Mouse (Mus musculus): ENCODE results near the gene Gpatch1.
"Not testable (repeated sequence)": the region's sequence is repeated elsewhere in the genome, so short reads cannot be mapped to it uniquely, and the experiment has no call there.

Gene Gpatch1

DNA sequence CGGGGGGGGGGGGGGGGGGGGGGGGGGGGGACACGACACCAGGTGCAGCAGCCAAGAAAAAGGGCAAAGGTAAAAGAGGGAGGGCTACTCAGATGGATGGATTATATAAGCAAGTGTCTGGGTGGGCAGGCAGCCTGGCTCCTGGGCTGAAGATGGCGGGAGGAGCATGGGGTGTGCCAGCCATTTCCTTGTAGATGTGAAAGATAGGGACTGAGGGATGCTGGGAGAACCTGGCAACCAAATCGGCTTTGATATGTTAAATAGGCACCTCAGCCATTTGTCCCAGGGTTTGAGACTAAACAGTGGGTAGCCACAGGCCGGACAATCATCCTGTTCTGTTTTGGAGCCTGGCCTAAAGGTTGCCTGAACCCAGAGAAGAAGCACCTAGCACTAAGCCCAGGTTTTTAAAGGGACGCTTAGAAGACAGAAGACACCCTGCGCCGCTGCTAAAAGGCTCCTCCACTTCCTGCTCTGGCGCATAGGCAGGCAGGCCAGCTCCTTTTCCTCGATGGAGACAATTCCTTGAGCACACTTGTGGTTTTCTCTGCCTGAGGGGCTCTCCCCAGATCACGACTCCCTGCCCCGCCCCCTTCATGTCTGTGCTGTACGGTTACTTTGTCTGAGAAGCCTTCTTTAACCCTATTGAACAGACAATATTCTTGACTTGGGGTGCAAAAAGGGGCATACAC is 4.6 kb upstream of the Gpatch1 start:
- no peak for DNase-seq (ENCODE audit: low spot score)

DNA sequence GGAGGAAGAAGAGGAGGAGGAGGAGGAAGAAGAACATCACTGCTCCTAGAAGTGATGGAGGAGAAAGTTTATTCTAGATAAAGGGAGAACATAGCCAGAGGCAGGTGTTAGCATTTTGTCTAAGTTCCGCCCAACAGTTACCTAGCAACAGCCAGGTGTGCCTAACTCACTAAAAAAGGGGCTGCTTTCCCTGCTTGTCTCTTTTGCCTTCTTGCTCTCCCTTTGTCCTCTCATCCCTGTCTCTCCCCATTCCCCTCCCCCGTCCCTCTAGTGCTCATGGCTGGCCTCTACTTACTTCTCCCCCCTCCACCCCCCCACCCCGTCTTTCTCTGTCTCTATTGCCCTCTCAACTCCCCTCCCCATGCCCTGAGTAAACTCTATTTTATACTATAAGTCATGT is 3.9 kb upstream of the Gpatch1 start:
- DNase-seq (ENCODE audit: low spot score) = no peak

GRCm38 (mm10) chr7:35319755-35320154 is 1.5 kb upstream of the Gpatch1 start:
- DNase-seq (ENCODE audit: low spot score) = no peak

DNA sequence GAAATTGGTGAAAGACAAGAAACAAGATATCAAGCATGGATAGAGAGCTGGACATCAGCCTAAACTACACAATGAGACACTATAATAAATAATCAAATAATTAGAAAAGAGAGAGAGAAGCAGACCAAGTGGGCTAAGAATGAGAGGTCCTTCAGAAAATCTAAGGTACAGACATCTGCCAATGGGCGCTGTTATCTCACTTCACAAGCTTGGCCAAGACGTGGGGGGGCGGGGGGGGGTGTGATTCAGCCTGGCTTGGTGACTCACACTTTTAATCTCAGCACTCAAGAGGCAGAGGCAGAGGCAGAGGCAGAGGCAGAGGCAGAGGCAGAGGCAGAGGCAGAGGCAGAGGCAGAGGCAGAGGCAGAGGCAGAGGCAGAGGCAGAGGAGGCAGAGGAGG is 981 bp upstream of the Gpatch1 start:
- DNase-seq (ENCODE audit: low spot score) = not testable (repeated sequence)

GRCm38 (mm10) chr7:35314156-35314555 is 4.1 kb downstream of the Gpatch1 start:
- no peak for DNase-seq (ENCODE audit: low spot score)

DNA sequence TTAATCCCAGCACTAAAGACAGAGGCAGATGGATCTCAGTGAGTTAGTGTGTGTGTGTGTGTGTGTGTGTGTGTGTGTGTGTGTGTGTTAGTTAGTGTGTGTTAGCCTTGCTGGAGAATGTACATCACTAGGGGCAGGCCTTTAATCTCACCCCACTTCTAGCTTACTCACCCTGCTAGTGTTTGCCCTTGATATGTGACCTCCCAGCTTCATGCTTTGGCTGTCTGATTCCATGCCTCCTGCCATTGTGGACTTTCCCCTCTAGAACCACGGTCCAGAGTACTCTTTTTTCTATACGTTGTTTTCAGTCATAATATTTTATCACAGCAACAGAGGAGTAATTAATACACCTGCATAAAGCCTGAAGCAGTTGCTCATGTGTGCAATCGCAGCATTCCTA is 7.0 kb downstream of the Gpatch1 start:
- no peak for DNase-seq (ENCODE audit: low spot score)

- DNase-seq (ENCODE audit: low spot score) = no peak
These were observed 17.4 kb downstream of the Gpatch1 start for GRCm38 (mm10) chr7:35300792-35301191.

GRCm38 (mm10) chr7:35299656-35300055 is 18.6 kb downstream of the Gpatch1 start:
- no peak for DNase-seq (ENCODE audit: low spot score)

DNA sequence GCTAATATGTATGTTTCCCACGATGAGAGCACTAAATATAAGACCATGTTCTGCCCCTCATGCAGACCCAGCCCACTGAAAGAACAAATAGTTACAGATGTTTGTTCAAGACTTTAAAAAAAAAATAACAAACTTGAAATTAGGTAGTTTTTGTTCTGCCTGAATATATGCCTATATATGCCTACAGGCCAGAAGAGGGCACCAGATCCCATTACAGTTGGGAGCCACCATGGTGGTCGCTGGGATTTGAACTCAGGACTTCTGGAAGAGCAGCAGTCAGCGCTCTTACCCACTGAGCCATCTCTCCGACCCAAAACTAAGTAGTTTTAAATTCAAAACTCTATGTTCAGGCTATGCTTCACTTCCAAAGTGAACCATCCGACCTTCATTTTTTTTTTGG is 20.4 kb downstream of the Gpatch1 start:
- DNase-seq (ENCODE audit: low spot score) = no peak

GRCm38 (mm10) chr7:35295631-35296030 is 22.6 kb downstream of the Gpatch1 start:
- no peak for DNase-seq (ENCODE audit: low spot score)

- no peak for DNase-seq (ENCODE audit: low spot score)
These were observed 24.8 kb downstream of the Gpatch1 start for GRCm38 (mm10) chr7:35293464-35293863.

GRCm38 (mm10) chr7:35278933-35279332 is 39.3 kb downstream of the Gpatch1 start:
- DNase-seq (ENCODE audit: low spot score) = no peak

- DNase-seq (ENCODE audit: low spot score) = no peak
These were observed 40.8 kb downstream of the Gpatch1 start for GRCm38 (mm10) chr7:35277433-35277832.

- peak; percentile 53 for DNase-seq (ENCODE audit: low spot score)
These were observed 48.7 kb downstream of the Gpatch1 start for GRCm38 (mm10) chr7:35269443-35270024.

DNA sequence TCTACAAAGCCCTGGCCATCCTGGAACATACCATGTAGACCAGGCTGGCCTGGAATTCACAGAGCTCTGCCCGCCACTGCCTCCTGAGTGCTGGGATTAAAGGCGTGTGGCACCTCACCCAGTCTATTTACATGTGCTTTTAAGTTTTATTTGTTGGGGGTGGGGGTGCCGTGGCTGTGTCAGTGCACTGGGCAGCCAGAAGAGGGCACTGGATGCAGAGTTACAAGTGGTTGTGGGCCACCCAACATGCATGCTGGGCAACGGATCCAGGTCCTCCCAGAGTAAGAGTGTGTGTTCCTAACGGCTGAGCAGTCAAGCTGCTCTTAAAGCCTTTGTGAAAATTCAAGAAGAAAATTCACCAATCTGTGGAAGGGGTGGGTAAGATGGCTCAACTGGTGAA is 50.4 kb downstream of the Gpatch1 start:
- DNase-seq (ENCODE audit: low spot score) = no peak

DNA sequence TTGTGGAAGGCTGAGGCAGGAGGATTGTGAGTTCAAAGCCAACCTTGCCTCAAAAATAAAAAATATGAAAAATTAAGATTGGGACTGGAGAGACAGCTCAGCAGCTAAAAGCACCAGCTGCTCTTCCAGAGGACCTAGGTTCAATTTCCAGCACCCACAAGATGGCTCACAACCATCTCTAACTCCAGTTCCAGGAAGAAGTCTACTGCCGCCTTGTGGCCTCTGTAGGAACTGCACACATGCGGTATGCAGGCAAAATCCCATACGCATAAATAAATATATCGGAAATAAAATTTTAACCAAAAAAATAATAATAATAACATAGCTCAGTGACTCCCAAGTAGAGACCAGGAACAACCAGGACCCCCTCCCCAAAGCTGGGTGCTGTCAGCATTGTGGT is 51.6 kb downstream of the Gpatch1 start:
- peak; percentile 62 for DNase-seq (ENCODE audit: low spot score)

DNA sequence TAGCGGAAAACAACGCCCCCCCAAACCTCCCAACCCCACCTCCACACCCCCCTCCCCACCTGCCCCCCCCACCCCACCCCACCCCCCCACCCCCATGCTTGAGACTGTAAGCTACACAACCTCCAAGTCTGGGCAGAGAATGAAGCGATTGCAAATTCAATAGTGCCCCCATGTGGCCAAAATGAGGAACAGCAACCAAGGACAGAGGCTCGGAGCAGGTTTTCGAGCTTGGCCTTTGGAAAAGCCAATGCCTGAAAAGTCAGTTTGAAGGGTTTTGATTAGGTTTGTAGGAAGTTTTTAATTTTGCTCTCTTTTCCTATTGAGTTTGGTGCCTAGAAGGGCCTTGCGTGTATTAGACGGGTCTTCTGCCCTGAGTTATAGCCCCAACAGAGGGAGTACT is 53.5 kb downstream of the Gpatch1 start:
- DNase-seq (ENCODE audit: low spot score) = peak; percentile 49

DNA sequence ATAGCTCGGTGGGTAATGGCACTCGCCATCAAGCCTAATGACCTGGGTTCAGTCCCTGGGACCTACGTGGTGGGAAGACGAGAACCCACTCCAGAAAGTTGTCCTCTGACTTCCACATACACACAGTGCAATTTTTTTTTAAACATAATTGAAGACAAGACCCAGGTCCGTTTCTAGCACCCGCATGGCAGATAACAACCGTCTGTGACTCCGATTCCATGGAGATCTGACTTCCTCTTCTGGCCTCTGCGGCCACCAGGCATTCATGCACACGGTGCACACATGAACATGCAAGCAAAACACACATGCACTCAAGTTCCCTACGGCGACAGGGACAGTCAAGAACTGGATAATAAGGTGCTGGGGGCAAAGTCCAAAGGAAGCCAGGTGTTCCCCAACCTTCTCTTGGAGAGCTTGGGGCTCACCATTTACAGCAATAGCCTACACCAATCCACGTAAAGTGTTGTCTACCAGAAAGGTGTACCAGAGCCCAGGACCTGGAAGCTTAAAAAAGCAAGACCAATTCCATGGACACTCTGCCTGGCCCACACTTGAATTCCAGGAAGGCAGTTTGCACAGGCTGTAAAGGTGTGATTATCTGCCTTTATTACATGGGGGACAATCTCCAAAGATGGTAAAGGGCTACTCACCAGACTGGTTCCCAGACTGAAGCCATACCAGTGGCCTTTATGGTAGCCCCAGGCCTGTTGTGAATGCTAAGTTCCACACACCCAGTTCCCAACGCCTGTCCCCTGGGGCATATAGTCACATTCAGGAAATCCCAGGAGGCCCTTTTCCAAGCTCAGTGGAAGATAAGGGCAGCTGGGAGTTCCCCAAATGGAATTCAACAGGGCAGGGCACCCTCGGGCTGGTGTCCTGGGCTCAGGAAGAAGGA is 54.4 kb downstream of the Gpatch1 start:
- no peak for DNase-seq (ENCODE audit: low spot score)

DNA sequence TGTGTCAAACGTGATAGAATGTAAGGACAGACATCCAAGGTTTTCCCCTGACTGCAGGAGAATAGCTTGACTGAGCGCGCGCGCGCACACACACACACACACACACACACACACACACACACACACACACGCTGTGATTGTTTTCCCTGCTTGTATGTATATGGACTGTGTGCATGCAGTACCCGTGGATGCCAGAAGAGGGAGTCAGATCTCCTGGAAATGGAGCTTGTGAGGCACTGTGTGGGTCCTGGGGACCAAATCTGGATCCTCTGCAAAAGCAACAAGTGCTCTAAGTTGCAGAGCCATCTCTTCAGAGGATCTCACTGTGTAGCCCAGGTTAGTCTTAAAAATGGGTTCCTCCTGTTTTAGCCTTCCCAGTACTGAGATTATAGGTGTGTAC is 58.9 kb downstream of the Gpatch1 start:
- DNase-seq (ENCODE audit: low spot score) = peak; percentile 30

DNA sequence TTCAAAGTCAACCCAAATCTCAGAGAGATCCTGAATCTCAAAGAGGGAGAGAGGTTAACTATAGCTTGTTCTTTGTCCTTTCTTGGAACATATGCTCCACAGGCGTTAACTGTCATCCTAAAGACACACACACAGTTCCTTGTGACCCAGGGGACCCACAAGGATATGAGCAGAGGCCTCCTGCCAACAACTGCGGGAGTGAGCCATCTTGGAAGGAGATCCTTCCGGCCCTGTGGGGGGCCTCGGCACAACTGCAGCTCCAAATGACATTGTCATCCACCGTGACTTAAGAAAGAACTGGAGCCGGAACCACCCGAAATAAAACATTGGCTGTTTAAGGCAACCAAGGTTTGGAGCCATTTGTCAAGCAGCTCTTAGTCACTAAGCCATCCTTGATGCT is 59.9 kb downstream of the Gpatch1 start:
- no peak for DNase-seq (ENCODE audit: low spot score)

DNA sequence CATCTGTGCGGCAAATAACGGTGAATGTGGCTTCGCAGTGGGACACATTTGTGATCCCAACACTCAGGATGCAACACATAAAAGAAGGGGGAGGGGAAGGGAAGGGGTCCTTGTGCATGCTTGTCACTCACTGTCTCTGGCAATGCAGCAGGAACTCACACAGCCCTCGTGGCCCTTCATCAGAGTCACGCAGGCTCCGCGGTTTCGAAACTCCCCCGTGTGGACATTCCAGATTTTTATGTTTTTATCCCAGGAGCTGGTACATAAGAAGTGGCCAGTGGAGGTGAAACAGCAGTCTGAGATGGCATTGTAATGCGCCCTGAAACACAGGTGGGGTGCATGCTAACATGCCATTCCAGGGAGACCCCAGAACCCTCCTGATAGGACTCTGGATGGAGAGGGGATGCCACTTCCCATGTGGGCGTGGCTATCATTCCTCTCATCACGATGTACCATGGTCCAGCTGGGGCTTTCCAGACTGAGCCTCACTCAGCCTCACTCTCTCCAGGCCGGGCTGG is 66.1 kb downstream of the Gpatch1 start:
- no peak for DNase-seq (ENCODE audit: low spot score)

DNA sequence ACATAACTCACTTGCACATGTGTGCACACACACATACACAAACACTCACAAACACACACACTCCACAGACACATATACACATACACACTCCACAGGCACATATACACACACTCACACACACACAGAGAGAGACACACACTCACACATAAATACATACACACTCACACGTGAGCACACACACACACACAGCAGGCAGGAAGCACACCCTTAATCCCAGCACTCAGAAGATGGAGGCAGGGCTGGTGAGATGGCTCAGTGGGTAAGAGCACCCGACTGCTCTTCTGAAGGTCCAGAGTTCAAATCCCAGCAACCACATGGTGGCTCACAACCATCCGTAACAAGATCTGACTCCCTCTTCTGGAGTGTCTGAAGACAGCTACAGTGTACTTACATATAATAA is 80.3 kb downstream of the Gpatch1 start:
- DNase-seq (ENCODE audit: low spot score) = not testable (repeated sequence)

GRCm38 (mm10) chr7:35235308-35235707 is 82.9 kb downstream of the Gpatch1 start:
- DNase-seq (ENCODE audit: low spot score) = peak; percentile 49

Measured in testis, postnatal 14 days (tissue).